Mouse (Mus musculus) embryonic fibroblast, embryonic 13.5 days (primary cell): ENCODE measurements around the gene Amy2a2. TPM values are rescaled to one million over a fixed set of nuclear protein-coding genes. Genes with fewer than 3 reads are reported as not detected.
"Not testable (repeated sequence)": the region's sequence is repeated elsewhere in the genome, so short reads cannot be mapped to it uniquely, and the experiment has no call there.

Source experiments
- H3K27ac ChIP-seq: 2 replicates; pipeline ENCODE4 v1.5.1; 2012; ENCODE audit warnings: low read length, control low read depth, inconsistent platforms; ENCODE audit not compliant: insufficient read depth
- H3K4me1 ChIP-seq: 2 replicates; pipeline ENCODE4 v1.6.1; 2011; ENCODE audit warnings: low read length; ENCODE audit not compliant: control insufficient read depth, insufficient read depth
- H3K4me3 ChIP-seq: 2 replicates; pipeline ENCODE4 v1.5.1; 2011; ENCODE audit warnings: mild to moderate bottlenecking, control low read depth, low read length; ENCODE audit not compliant: insufficient read depth
- polyA plus RNA-seq: library from polyadenylated mRNA; stranded (reverse); fragments of >200 nt; gene quantifications from 2 replicates; pipeline ENCODE4 v1.2.4, GENCODE M21; 2011; ENCODE audit warnings: low read depth; ENCODE audit not compliant: missing spikeins, insufficient read length

The Amy2a2 gene
- polyA plus RNA-seq = not detected in 2 replicates

- H3K4me3 ChIP-seq, H3K27ac ChIP-seq, H3K4me1 ChIP-seq: not testable (repeated sequence)
Observed at GRCm38 (mm10) chr3:113356558-113356957, at the start of gene Amy2a2. Gene Amy2a2 (minus strand): TSS chr3:113356658.

- H3K4me3 ChIP-seq, H3K4me1 ChIP-seq, H3K27ac ChIP-seq: not testable (repeated sequence)
Observed at GRCm38 (mm10) chr3:113345484-113345883, 11.0 kb downstream of the Amy2a2 start.

- not testable (repeated sequence) for H3K4me3 ChIP-seq, H3K27ac ChIP-seq, H3K4me1 ChIP-seq
Observed at GRCm38 (mm10) chr3:113323952-113324351, 32.5 kb downstream of the Amy2a2 start, which contains the start of gene Amy2a3. Gene Amy2a3 (minus strand): TSS chr3:113324052.

- not testable (repeated sequence) for H3K4me3 ChIP-seq
Observed at GRCm38 (mm10) chr3:113312937-113313336, 43.5 kb downstream of the Amy2a2 start.

More at GRCm38 (mm10) chr3:113312937-113313336, 43.5 kb downstream of the Amy2a2 start:
- not testable (repeated sequence) for H3K4me1 ChIP-seq, H3K27ac ChIP-seq

Other genes starting within 250 kb of the Amy2a2 start
- not detected in 2 replicates for gene Amy2a5, start 97.8 kb downstream of the Amy2a2 start, polyA plus RNA-seq
- not detected in 2 replicates for gene Amy2a4, start 65.2 kb downstream of the Amy2a2 start, polyA plus RNA-seq
- not detected in 2 replicates for gene Amy2a3, start 32.6 kb downstream of the Amy2a2 start, polyA plus RNA-seq
- gene Amy2a1, start 175.8 kb upstream of the Amy2a2 start, polyA plus RNA-seq = not detected in 2 replicates